Mouse (Mus musculus): ENCODE measurements around the gene Slc5a12. TPM values are rescaled to one million over a fixed set of nuclear protein-coding genes. Genes with fewer than 3 reads are reported as not detected.

The Slc5a12 gene
- polyA plus RNA-seq, 1 experiment from 2014 or later, result 0.84 TPM

Other genes starting within 250 kb of the Slc5a12 start
- gene Fibin, start 234.1 kb upstream of the Slc5a12 start, polyA plus RNA-seq (2015; fragmentation: Nextera tagmentation; extraction: Ambion mirVana), result 23.2 and 24.0 TPM in 2 replicates
- not detected in 2 replicates for gene Muc15, start 124.0 kb downstream of the Slc5a12 start, polyA plus RNA-seq (2015; fragmentation: Nextera tagmentation; extraction: Ambion mirVana)